Mouse (Mus musculus) forebrain, embryonic 14.5 days (tissue): ENCODE measurements around the gene Stra6l. TPM values are rescaled to one million over a fixed set of nuclear protein-coding genes. Genes with fewer than 3 reads are reported as not detected.
A peak's percentile ranks its signal among the peaks of the same experiment; 100 is the strongest.

ENCODE experiments used
- ATAC-seq: fragments of 200-750 bp; cut with Nextera tagmentation; 2 replicates; pipeline ENCODE4 v1.8.0; 2017; ENCODE audit warnings: mild to moderate bottlenecking, moderate library complexity
- DNase-seq: peaks from one replicate; pipeline ENCODE4 v3.0.0-alpha.2; 2015; ENCODE audit warnings: low spot score
- H3K27ac ChIP-seq: fragments of 300-500 bp; sonication (generic); 2 replicates; pipeline ENCODE4 v1.5.1; 2014; ENCODE audit warnings: low read depth, mild to moderate bottlenecking, control low read depth, low read length, moderate library complexity
- H3K27me3 ChIP-seq: fragments of 300-500 bp; sonication (generic); replicated peaks from 2 replicates; pipeline ENCODE4 v1.6.1; 2014; ENCODE audit warnings: low read length, control low read depth, mixed read lengths; ENCODE audit not compliant: control insufficient read depth, insufficient read depth
- H3K36me3 ChIP-seq: fragments of 300-500 bp; sonication (generic); 2 replicates; pipeline ENCODE4 v1.6.1; 2014; ENCODE audit warnings: low read length, control low read depth; ENCODE audit not compliant: control insufficient read depth, insufficient read depth
- H3K4me1 ChIP-seq: fragments of 300-500 bp; sonication (generic); 2 replicates; pipeline ENCODE4 v1.6.1; 2014; ENCODE audit warnings: antibody characterized with exemption, low read length, control low read depth; ENCODE audit not compliant: control insufficient read depth, insufficient read depth
- H3K4me2 ChIP-seq: fragments of 300-500 bp; sonication (generic); 2 replicates; pipeline ENCODE4 v1.6.1; 2014; ENCODE audit warnings: mild to moderate bottlenecking, control low read depth, low read length
- H3K4me3 ChIP-seq: fragments of 300-500 bp; sonication (generic); 2 replicates; pipeline ENCODE4 v1.5.1; 2014; ENCODE audit warnings: low read depth, low read length, control low read depth
- H3K9ac ChIP-seq: fragments of 300-500 bp; sonication (generic); 2 replicates; pipeline ENCODE4 v1.6.1; 2014; ENCODE audit warnings: mild to moderate bottlenecking, low read length, control low read depth, moderate library complexity
- H3K9me3 ChIP-seq: fragments of 300-500 bp; sonication (generic); replicated peaks from 2 replicates; pipeline ENCODE4 v1.6.1; 2016; ENCODE audit warnings: low read length, control low read depth, mixed read lengths; ENCODE audit not compliant: control insufficient read depth
- WGBS: fragments of 180-500 bp; shearing (Covaris S2); extraction: QIAGEN DNeasy Blood & Tissue Kit; methylation state at CpG from one replicate; pipeline ENCODE4 v1.1.7; 2014; 5-methylcytosine and 5-hydroxymethylcytosine counted together
- polyA plus RNA-seq: library from polyadenylated mRNA; unstranded; fragments of >200 nt; fragmentation: Nextera tagmentation; extraction: Ambion mirVana; gene quantifications from 2 replicates; pipeline ENCODE4 v1.2.1, GENCODE M21; 2014

The Stra6l gene
- 1.0 and 1.2 TPM in 2 replicates for polyA plus RNA-seq

DNA sequence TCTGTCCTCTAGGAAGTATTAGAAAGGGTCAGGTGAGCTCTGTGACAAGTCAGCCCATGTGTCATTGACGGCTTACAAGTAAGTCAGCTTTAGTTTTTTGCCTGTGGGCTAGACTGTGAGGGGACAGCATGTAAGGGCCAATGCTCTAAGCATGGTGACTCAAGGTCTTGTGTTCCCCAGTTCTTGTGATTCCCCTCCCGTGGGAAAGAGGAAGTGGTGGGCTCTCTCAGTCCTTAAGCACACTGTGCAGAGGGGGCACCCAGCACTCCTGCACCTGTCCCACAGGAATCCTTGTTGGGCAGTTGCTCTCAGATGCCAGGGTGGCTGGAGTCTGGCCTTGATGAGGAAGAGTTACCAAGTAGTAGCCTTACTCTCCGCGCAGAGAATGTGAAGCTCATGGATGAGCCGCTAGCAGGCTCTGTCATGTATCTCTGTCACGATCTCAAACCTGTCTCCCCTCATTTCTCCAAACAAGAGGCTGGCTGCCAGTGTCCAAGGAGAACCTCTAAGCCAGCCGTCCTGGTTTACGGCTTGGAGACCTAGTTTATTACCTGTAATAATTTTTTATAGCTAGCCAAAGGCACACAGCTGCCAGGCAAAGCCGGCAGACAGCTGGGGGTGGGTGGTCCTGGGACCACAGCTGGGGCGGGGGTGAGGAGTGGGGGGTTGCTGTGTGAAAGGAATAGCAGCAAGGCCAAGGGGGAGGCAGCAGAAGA lies at the start of gene Stra6l:
Gene Stra6l (plus strand): TSS at position 556 of the 716 bp plus-strand sequence.
- H3K36me3 ChIP-seq: no peaks in the 10 kb centered on the region
- H3K27me3 ChIP-seq: no peaks in the 10 kb centered on the region
- H3K4me3 ChIP-seq: no peak within 1 kb of the TSS
- H3K27ac ChIP-seq: no peak within 1 kb of the TSS
- no peaks in the 10 kb centered on the region; the same call in none of the 2 replicates for H3K4me1 ChIP-seq
- DNase-seq (no peak), ATAC-seq (no peak)
- WGBS: 81% methylated on average over 10 of the region's 10 CpGs
- H3K4me2 ChIP-seq: no peak within 1 kb of the TSS
- H3K9me3 ChIP-seq: no peaks in the 10 kb centered on the region
- no peak within 1 kb of the TSS for H3K9ac ChIP-seq

DNA sequence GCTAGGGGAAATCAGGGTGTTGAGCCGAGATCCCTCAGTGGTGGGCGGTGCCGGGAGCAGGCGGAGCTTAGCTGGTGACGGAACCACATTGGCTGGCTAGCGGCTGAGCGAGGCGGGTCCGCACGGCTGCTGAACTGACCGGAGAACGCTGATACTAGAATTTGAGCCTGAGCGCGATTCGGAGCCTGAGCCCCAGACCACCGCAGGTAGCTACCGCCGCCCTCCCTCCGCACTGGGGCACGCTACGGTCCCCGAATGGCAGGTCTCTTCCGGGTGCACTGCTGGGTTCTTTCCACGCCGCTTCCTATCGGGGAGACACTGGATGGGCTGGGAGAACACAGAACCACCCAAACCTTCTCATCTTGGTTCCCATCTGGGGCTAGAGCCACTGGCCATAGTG lies 49.5 kb upstream of the Stra6l start, which contains the start of gene Aldh1b1:
Gene Aldh1b1 (plus strand): TSS at position 59 of the 400 bp plus-strand sequence.
- peak within 1 kb of the TSS; percentile 69 for H3K9ac ChIP-seq
- peak; percentile 88 for ATAC-seq
- under 1% methylated on average over 26 of the region's 26 CpGs for WGBS

DNA sequence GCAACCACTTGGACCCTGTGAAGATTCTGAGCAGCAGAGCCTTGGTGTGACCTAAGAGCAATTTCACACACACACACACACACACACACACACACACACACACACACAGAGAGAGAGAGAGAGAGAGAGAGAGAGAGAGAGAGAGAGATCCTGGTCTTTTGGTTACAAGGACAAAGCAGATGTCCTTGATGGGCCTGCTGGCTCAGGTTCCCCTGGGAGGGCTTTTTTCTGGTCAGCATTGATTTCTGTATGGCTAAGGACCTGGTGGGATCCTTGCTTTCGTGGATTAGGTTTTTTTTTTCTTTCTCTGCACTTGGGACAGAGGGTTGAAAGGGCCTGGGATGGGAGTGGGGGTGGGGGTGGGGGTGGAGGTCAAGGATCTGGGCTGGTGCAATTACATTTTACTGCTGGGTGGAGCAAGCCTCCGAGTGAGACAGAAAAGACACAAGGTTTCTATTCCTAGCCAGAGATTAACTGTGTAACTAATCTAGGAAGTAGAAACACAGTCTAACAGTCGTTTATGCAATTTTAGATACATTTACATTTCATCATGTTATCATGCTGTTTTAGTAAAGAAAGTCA lies 48.4 kb upstream of the Stra6l start:
- Histone ChIP-seq H3K4me3 (no peak overlapping the region), H3K9me3 (no peaks in the 10 kb centered on the region), H3K36me3 (peaks cover 13% of the 10 kb centered on the region), H3K27ac (no peak overlapping the region), H3K27me3 (no peaks in the 10 kb centered on the region), H3K4me1 (peaks cover 12% of the 10 kb centered on the region), H3K4me2 (no peak overlapping the region), H3K9ac (no peak overlapping the region)
- WGBS: 48% methylated on average over 3 of the region's 3 CpGs
- ATAC-seq (no peak), DNase-seq (no peak)

More for the DNA sequence above, 49.5 kb upstream of the Stra6l start, which contains the start of gene Aldh1b1:
- H3K4me3 ChIP-seq: peak within 1 kb of the TSS; percentile 42
- H3K4me1 ChIP-seq: peaks cover 12% of the 10 kb centered on the region
- no peaks in the 10 kb centered on the region for H3K9me3 ChIP-seq
- peak; percentile 88 for DNase-seq
- H3K4me2 ChIP-seq: peak within 1 kb of the TSS; percentile 77
- peak within 1 kb of the TSS; percentile 54; the same call in 1 of the 2 replicates for H3K27ac ChIP-seq
- H3K36me3 ChIP-seq: peaks cover 13% of the 10 kb centered on the region
- no peaks in the 10 kb centered on the region for H3K27me3 ChIP-seq

DNA sequence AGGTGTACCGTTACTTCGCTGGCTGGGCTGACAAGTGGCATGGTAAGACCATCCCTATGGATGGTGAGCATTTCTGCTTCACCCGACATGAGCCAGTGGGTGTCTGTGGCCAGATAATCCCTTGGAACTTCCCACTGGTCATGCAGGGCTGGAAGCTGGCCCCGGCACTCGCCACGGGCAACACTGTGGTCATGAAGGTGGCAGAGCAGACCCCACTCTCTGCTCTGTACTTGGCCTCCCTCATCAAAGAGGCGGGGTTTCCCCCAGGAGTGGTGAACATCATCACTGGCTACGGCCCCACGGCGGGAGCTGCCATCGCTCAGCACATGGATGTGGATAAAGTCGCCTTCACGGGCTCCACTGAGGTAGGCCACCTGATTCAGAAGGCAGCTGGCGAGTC lies 45.6 kb upstream of the Stra6l start:
- Histone ChIP-seq H3K4me3 (no peak overlapping the region), H3K4me2 (no peak overlapping the region), H3K27ac (no peak overlapping the region), H3K4me1 (peaks cover 5% of the 10 kb centered on the region; the same call in 1 of the 2 replicates), H3K9me3 (no peaks in the 10 kb centered on the region), H3K27me3 (no peaks in the 10 kb centered on the region), H3K9ac (no peak overlapping the region), H3K36me3 (peaks cover 19% of the 10 kb centered on the region)
- 94% methylated on average over 14 of the region's 14 CpGs for WGBS
- DNase-seq (no peak), ATAC-seq (no peak)

DNA sequence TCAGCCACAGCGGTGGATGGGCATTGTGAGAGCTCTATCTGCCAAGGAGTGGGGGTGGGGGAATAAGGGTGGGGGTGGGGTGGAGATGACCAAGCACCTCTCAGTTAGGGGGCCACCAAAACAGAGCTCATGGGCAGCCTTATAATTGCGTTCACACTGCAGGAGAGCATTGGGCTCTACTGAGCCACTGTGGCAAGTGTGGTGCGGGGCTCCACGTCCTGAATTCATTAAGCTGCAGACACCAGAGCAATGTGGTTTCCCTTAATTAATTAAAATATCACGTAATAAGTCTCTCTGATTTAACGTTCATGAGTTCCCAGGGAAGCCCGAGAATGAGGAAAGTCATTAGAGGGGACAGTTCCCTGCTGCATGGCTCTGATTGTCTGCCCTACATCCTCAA lies 40.4 kb upstream of the Stra6l start:
- Histone ChIP-seq H3K4me1 (no peaks in the 10 kb centered on the region), H3K9me3 (no peaks in the 10 kb centered on the region), H3K4me3 (no peak overlapping the region), H3K9ac (no peak overlapping the region), H3K27me3 (no peaks in the 10 kb centered on the region), H3K4me2 (no peak overlapping the region), H3K27ac (no peak overlapping the region), H3K36me3 (peaks cover 58% of the 10 kb centered on the region)
- ATAC-seq: no peak
- DNase-seq: no peak
- 11% methylated on average over 7 of the region's 7 CpGs for WGBS

DNA sequence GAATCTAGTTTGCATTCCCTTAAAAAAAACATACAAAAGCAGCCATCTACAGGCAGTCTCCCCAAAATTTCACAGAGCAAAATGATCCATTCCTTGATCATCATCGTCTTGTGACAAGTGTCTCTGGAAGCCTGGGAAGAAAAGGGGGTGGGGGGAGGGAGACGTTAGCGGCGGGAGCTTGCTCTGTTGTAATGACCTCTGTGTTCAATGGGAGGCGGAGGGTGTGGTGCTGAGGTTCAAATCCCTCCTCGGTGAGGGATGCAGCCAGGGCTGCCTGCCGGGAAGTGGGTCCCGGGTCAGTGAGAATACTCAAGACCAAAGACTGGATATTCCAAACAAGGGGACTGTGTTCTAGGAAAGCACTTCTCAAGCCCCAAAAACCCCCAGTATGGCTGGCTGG lies 37.2 kb upstream of the Stra6l start:
- Histone ChIP-seq H3K27ac (no peak overlapping the region), H3K9me3 (no peaks in the 10 kb centered on the region), H3K36me3 (peaks cover 78% of the 10 kb centered on the region), H3K4me2 (no peak overlapping the region), H3K9ac (no peak overlapping the region), H3K4me3 (no peak overlapping the region), H3K4me1 (0 out of 2 replicates have a peak, but pooled peaks cover 4% of the 10 kb centered on the region), H3K27me3 (no peaks in the 10 kb centered on the region)
- no peak for ATAC-seq
- DNase-seq: no peak
- WGBS: 21% methylated on average over 8 of the region's 8 CpGs

DNA sequence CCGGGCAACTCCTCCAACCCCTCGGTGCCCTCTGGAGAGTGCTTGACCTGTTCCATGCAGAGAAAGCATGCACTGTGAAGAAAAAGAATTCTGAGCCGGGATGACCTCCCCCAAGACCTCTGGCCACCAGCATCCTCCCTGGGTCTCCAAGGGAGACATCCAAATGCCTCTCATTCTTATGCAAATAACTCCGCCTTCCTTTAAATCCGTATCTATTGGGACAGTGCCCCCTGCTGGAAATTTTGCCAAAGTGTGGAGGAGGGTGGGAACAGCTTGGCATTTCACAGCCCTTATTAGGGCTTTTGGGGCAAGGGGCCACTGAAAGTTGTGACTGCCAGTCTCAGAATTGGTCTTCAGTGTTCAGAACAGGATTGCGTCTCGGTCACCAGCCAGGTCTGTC lies 32.9 kb upstream of the Stra6l start:
- Histone ChIP-seq H3K4me2 (no peak overlapping the region), H3K27me3 (no peaks in the 10 kb centered on the region), H3K9ac (no peak overlapping the region), H3K36me3 (peaks cover 55% of the 10 kb centered on the region), H3K4me3 (no peak overlapping the region), H3K4me1 (peaks cover 37% of the 10 kb centered on the region), H3K9me3 (no peaks in the 10 kb centered on the region), H3K27ac (no peak overlapping the region)
- DNase-seq (peak; percentile 81), ATAC-seq (no peak)
- 20% methylated on average over 7 of the region's 7 CpGs for WGBS

DNA sequence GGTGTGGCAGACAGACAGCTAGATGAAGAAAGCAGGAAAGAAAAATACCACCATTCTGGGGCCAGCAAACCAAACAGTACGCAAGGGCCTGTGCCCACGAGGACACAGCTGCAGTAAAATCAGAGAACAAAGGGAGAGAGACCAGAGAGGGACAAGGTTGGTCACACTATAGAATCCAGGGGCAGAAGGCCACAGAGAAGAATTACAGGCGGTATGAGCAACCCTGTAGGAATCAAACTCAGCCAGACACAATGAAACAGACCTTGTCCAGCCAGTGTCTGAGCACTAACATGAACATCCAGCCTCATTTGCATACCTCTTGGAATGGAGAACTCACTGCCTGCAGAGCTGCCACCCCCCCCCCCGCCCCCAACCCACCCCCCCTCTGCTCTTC lies 29.7 kb upstream of the Stra6l start:
- Histone ChIP-seq H3K36me3 (peaks cover 36% of the 10 kb centered on the region), H3K9me3 (no peaks in the 10 kb centered on the region), H3K27ac (peak overlapping the region; percentile 99), H3K4me3 (peak overlapping the region; percentile 17; the same call in 1 of the 2 replicates), H3K9ac (peak overlapping the region; percentile 69), H3K4me2 (peak overlapping the region; percentile 48), H3K27me3 (no peaks in the 10 kb centered on the region), H3K4me1 (peaks cover 61% of the 10 kb centered on the region)
- WGBS: 5% methylated on average over 3 of the region's 4 CpGs
- no peak; the same call in 1 of the 2 replicates for ATAC-seq
- no peak for DNase-seq
